Mouse (Mus musculus) spleen, postnatal 14 days (tissue): Measurements from ENCODE around the gene Ccdc92b.
A peak's percentile ranks its signal among the peaks of the same experiment; 100 is the strongest.
"Not testable (repeated sequence)": the region's sequence is repeated elsewhere in the genome, so short reads cannot be mapped to it uniquely, and the experiment has no call there.

Experiments
- DNase-seq, 2 experiments: peaks; one replicate each; pipeline ENCODE4 v3.0.0; 2021 to 2022; ENCODE audit warnings: low spot score in 2 of 2

Ccdc92b gene

GRCm38 (mm10) chr11:74619201-74619955 is at the start of gene Ccdc92b:
Gene Ccdc92b (plus strand): TSS chr11:74619605.
- DNase-seq: peak; percentile 73 to 82

GRCm38 (mm10) chr11:74569735-74570134 is 49.7 kb upstream of the Ccdc92b start:
- no peak for DNase-seq

- DNase-seq: peak; percentile 41 to 54
These were observed 46.8 kb upstream of the Ccdc92b start for GRCm38 (mm10) chr11:74572459-74573061.

- DNase-seq: no peak
These were observed 44.5 kb upstream of the Ccdc92b start for GRCm38 (mm10) chr11:74574768-74575434.

GRCm38 (mm10) chr11:74575940-74576339 is 43.5 kb upstream of the Ccdc92b start:
- DNase-seq: peak in 1 of 2 experiments; percentile 43

- DNase-seq: peak in 1 of 2 experiments; percentile 39
These were observed 42.3 kb upstream of the Ccdc92b start for GRCm38 (mm10) chr11:74577068-74577467.

GRCm38 (mm10) chr11:74581333-74581732 is 38.1 kb upstream of the Ccdc92b start:
- DNase-seq: not testable (repeated sequence)

- DNase-seq: no peak
These were observed 36.9 kb upstream of the Ccdc92b start for GRCm38 (mm10) chr11:74582464-74582863.

- no peak for DNase-seq
These were observed 35.5 kb upstream of the Ccdc92b start for GRCm38 (mm10) chr11:74583824-74584349.

- no peak for DNase-seq
These were observed 34.3 kb upstream of the Ccdc92b start for GRCm38 (mm10) chr11:74584946-74585723.

GRCm38 (mm10) chr11:74586401-74586800 is 33.0 kb upstream of the Ccdc92b start:
- DNase-seq: no peak

GRCm38 (mm10) chr11:74589401-74590238 is 29.8 kb upstream of the Ccdc92b start:
- no peak for DNase-seq

GRCm38 (mm10) chr11:74590239-74590596 is 29.2 kb upstream of the Ccdc92b start:
- no peak for DNase-seq

GRCm38 (mm10) chr11:74590691-74591090 is 28.7 kb upstream of the Ccdc92b start:
- no peak for DNase-seq

GRCm38 (mm10) chr11:74592246-74592645 is 27.2 kb upstream of the Ccdc92b start:
- DNase-seq: no peak

- DNase-seq: no peak
These were observed 22.0 kb upstream of the Ccdc92b start for GRCm38 (mm10) chr11:74597283-74597989.

- no peak for DNase-seq
These were observed 21.4 kb upstream of the Ccdc92b start for GRCm38 (mm10) chr11:74597990-74598337.

GRCm38 (mm10) chr11:74602286-74602685 is 17.1 kb upstream of the Ccdc92b start:
- DNase-seq: no peak

GRCm38 (mm10) chr11:74610068-74610467 is 9.3 kb upstream of the Ccdc92b start:
- no peak for DNase-seq

GRCm38 (mm10) chr11:74610545-74611176 is 8.7 kb upstream of the Ccdc92b start, which contains the start of gene Rap1gap2:
Gene Rap1gap2 (minus strand): TSS chr11:74610915.
- DNase-seq: no peak
